Mouse (Mus musculus) CH12.LX (cell line): ENCODE results near the gene Mical3. TPM values are rescaled to one million over a fixed set of nuclear protein-coding genes. Genes with fewer than 3 reads are reported as not detected.
"Not testable (repeated sequence)": the region's sequence is repeated elsewhere in the genome, so short reads cannot be mapped to it uniquely, and the experiment has no call there.

Experiments
- DNase-seq: peaks from one replicate; pipeline ENCODE4 v3.0.0-alpha.2; 2013; ENCODE audit errors: extremely low read depth
- H3K27ac ChIP-seq: 2 replicates; pipeline ENCODE4 v1.5.1; 2012; ENCODE audit warnings: low read depth, mild to moderate bottlenecking, control low read depth, moderate library complexity; ENCODE audit not compliant: insufficient read depth
- H3K27me3 ChIP-seq: replicated peaks from 2 replicates; pipeline ENCODE3; 2012; ENCODE audit warnings: inconsistent platforms
- H3K36me3 ChIP-seq, 2 experiments: replicated peaks in 1 of 2; 2 replicates each; pipeline versions ENCODE3 to v1.6.1; 2012; ENCODE audit warnings: inconsistent platforms in 1 of 2, low read length in 1 of 2, mild to moderate bottlenecking in 1 of 2, mixed read lengths in 1 of 2, moderate library complexity in 1 of 2; ENCODE audit not compliant: control insufficient read depth in 1 of 2, insufficient read depth in 1 of 2
- H3K4me1 ChIP-seq, 2 experiments: 2 replicates each; pipeline ENCODE4 v1.6.1; 2012; ENCODE audit warnings: inconsistent platforms in 1 of 2, moderate library complexity in 1 of 2; ENCODE audit not compliant: insufficient read depth in 2 of 2, control insufficient read depth in 1 of 2
- H3K4me2 ChIP-seq: 2 replicates; pipeline ENCODE4 v1.6.1; 2012; ENCODE audit warnings: low read depth, mild to moderate bottlenecking, control low read depth; ENCODE audit not compliant: poor library complexity, insufficient read depth, severe bottlenecking
- H3K4me3 ChIP-seq, 3 experiments: fragments of 150-350 bp in 1 of 3; sonication (generic) in 1 of 3; replicated peaks in 1 of 3; 2 replicates each; pipeline versions ENCODE3 to v1.5.1; 2011 to 2012; ENCODE audit warnings: low read depth in 2 of 3, low read length in 2 of 3, mild to moderate bottlenecking in 2 of 3, moderate library complexity in 2 of 3, control low read depth in 1 of 3, improper control_type of control experiment in 1 of 3, inconsistent platforms in 1 of 3, mixed read lengths in 1 of 3; ENCODE audit not compliant: poor library complexity in 1 of 3
- H3K79me2 ChIP-seq: replicated peaks from 2 replicates; pipeline ENCODE4 v1.6.1; 2012; ENCODE audit warnings: mild to moderate bottlenecking, moderate library complexity; ENCODE audit not compliant: control insufficient read depth, poor library complexity, insufficient read depth, severe bottlenecking; ENCODE audit errors: extremely low read depth
- H3K9ac ChIP-seq: 2 replicates; pipeline ENCODE4 v1.6.1; 2012; ENCODE audit warnings: low read depth, mild to moderate bottlenecking, control low read depth, moderate library complexity; ENCODE audit not compliant: insufficient read depth
- H3K9me3 ChIP-seq: replicated peaks from 2 replicates; pipeline ENCODE3; 2012; ENCODE audit warnings: low read length, inconsistent platforms, mixed read lengths
- BHLHE40 ChIP-seq: IDR thresholded peaks from 2 replicates; pipeline ENCODE4 v1.6.1; 2011; ENCODE audit warnings: mild to moderate bottlenecking, low read depth, low read length, improper control_type of control experiment
- CHD1 ChIP-seq: IDR thresholded peaks from 2 replicates; pipeline ENCODE4 v1.6.1; 2012; ENCODE audit warnings: low read depth, low read length, improper control_type of control experiment, inconsistent platforms
- CHD2 ChIP-seq: IDR thresholded peaks from 2 replicates; pipeline ENCODE4 v1.6.1; 2011; ENCODE audit warnings: low read length, improper control_type of control experiment
- E2F4 ChIP-seq: IDR thresholded peaks from 2 replicates; pipeline ENCODE4 v1.6.1; 2011; ENCODE audit warnings: low read depth, low read length, improper control_type of control experiment; ENCODE audit not compliant: insufficient replicate concordance
- EP300 ChIP-seq: IDR thresholded peaks from 2 replicates; pipeline ENCODE4 v1.6.1; 2011; ENCODE audit warnings: low read length, improper control_type of control experiment
- ETS1 ChIP-seq: conservative IDR thresholded peaks from 2 replicates; pipeline ENCODE4 v1.6.1; 2012; ENCODE audit warnings: low read depth, mild to moderate bottlenecking, inconsistent platforms, low read length, improper control_type of control experiment, moderate library complexity
- MAFK ChIP-seq: IDR thresholded peaks from 2 replicates; pipeline ENCODE4 v1.6.1; 2011; ENCODE audit warnings: low read length, improper control_type of control experiment; ENCODE audit not compliant: insufficient replicate concordance
- MXI1 ChIP-seq: IDR thresholded peaks from 2 replicates; pipeline ENCODE4 v1.6.1; 2011; ENCODE audit warnings: mild to moderate bottlenecking, low read depth, low read length, improper control_type of control experiment
- MYC ChIP-seq: IDR thresholded peaks from 2 replicates; pipeline ENCODE4 v1.6.1; 2011; ENCODE audit warnings: low read depth, mild to moderate bottlenecking, improper control_type of control experiment, low read length
- NELFE ChIP-seq: IDR thresholded peaks from 2 replicates; pipeline ENCODE4 v1.6.1; 2011; ENCODE audit warnings: low read depth, low read length, improper control_type of control experiment
- PAX5 ChIP-seq: IDR thresholded peaks from 2 replicates; pipeline ENCODE4 v1.6.1; 2012; ENCODE audit warnings: low read length, inconsistent platforms, mixed read lengths
- POLR2AphosphoS2 ChIP-seq: IDR thresholded peaks from 2 replicates; pipeline ENCODE4 v1.6.1; 2011; ENCODE audit warnings: low read depth, low read length, improper control_type of control experiment
- SIN3A ChIP-seq: IDR thresholded peaks from 2 replicates; pipeline ENCODE4 v1.6.1; 2012; ENCODE audit warnings: low read length, improper control_type of control experiment, inconsistent platforms
- SMC3 ChIP-seq: IDR thresholded peaks from 2 replicates; pipeline ENCODE4 v1.6.1; 2011; ENCODE audit warnings: low read depth, low read length, improper control_type of control experiment
- TCF12 ChIP-seq: IDR thresholded peaks from 2 replicates; pipeline ENCODE4 v1.6.1; 2014; ENCODE audit warnings: low read depth, mild to moderate bottlenecking, inconsistent platforms, low read length, improper control_type of control experiment
- ZNF384 ChIP-seq: IDR thresholded peaks from 2 replicates; pipeline ENCODE4 v1.6.1; 2012; ENCODE audit warnings: low read depth, low read length, improper control_type of control experiment, inconsistent platforms
- dilution Hi-C: fragments of 300-500 bp; cut with MboI; formaldehyde crosslinking; loops from 2 replicates; pipeline ENCODE4 v1.14.3; 2020; ENCODE audit warnings: low sequenced_read_pairs; ENCODE audit not compliant: extremely low pct_unique_long_range_greater_than_20kb, extremely low pct_ligation_motif_present
- in situ Hi-C: fragments of 300-500 bp; cut with MboI; formaldehyde crosslinking; loops from 3 replicates; pipeline ENCODE4 v1.14.3; 2019; ENCODE audit warnings: low sequenced_read_pairs, low pct_ligation_motif_present, low pct_unique_long_range_greater_than_20kb, mixed read lengths
- polyA plus RNA-seq: library from polyadenylated mRNA; unstranded; fragments of >175 nt; gene quantifications from 2 replicates; pipeline ENCODE4 v1.2.1, GENCODE M21; 2012; ENCODE audit warnings: low read depth; ENCODE audit not compliant: insufficient read length
- total RNA-seq, 2 experiments: library from RNA; depleted of rRNA; stranded (reverse); fragments of 300-350 nt in 1 of 2; fragments of >200 nt in 1 of 2; gene quantifications; 2 replicates each; pipeline ENCODE4 v1.2.3; 2012 to 2014

Gene Mical3
- total and polyA plus RNA-seq, 3 experiments: 10.2 to 56.3 (median 26.8) TPM

DNA sequence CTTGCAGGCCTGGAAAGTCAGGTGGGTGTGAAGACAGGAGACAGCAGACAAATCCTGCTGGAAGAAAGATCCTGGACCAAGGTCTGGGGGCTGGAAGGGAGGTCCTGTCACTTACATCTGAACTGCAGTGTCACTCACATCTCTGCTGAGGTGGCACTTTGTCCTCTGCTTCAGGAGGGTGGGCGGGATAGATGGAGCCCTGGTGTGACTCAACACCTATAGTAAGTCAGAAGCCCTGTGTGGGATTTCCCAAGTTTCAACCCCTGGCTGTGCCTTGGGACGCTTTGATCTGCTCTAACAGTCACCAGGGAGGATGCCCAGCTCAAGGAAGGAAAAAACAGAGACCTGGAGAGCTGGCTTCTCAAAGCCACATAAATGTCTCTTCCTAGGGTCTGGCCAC, 203.9 kb downstream of the Mical3 start:
- Histone ChIP-seq H3K4me3 (no peak overlapping the region), H3K27me3 (no peaks in the 10 kb centered on the region), H3K9ac (no peak overlapping the region), H3K4me2 (no peak overlapping the region), H3K27ac (no peak overlapping the region), H3K79me2 (no peaks in the 10 kb centered on the region), H3K36me3 (no peaks in the 10 kb centered on the region), H3K9me3 (peaks cover 7% of the 10 kb centered on the region), H3K4me1 (peaks cover 27 to 62% of the 10 kb centered on the region in 2 experiments)
- dilution Hi-C loops: no loop called here
- TF ChIP-seq MXI1 (no peak), CHD1 (no peak), PAX5 (no peak), MAFK (peak; percentile 72)
- DNase-seq: no peak
- in situ Hi-C loops: no loop called here

DNA sequence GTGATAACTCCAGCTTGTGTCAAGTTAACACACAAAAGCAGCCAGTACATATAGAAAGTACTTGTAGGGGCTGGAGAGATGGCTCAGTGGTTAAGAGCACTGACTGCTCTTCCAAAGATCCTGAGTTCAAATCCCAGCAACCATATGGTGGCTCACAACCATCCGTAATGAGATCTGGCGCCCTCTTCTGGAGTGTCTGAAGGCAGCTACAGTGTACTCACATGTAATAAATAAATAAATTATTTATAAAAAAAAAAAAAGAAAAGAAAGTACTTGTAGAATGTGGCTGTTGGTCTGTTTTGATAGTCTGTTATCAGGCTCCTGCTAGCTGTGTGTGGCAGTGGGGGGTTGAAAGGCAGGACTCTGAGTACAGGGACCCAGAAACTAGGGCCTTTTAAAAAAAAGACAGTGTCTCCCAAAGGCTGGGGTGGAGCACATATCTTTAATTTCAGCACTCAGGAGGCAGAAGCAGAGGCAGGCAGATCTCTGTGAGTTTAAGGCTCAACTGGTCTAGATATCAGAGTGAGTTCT, 205.9 kb downstream of the Mical3 start:
- not testable (repeated sequence) for DNase-seq, H3K36me3 ChIP-seq, H3K27ac ChIP-seq
- peak; percentile 32; the same call in 1 of the 2 replicates for TF ChIP-seq ZNF384
- TF ChIP-seq, all 38 proteins: peak for 1; not testable (repeated sequence) for 37
- H3K4me2 ChIP-seq, H3K4me3 ChIP-seq, in situ Hi-C loops, H3K27me3 ChIP-seq, dilution Hi-C loops, H3K79me2 ChIP-seq, H3K9ac ChIP-seq: not testable (repeated sequence)
- H3K9me3 ChIP-seq: peaks cover 18% of the 10 kb centered on the region
- peaks cover 12 to 43% of the 10 kb centered on the region in 2 experiments for H3K4me1 ChIP-seq

DNA sequence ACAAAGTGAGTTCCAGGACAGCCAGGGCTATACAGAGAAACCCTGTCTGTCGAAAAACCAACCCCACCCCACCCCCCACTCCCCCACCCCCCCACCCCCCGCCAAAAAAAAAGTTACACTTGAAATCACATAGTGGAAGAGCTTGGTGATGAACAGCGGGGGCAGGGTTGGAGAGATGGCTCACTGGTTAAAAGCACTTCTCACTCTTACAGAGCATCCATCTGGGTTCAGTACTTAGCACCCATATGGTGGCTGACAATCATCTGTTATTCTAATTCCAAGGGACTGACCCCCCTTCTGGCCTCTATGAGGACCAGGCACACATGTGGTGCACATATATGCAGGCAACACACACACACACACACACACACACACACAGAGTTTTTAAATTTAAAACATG, 212.8 kb downstream of the Mical3 start:
- H3K4me1 ChIP-seq: peaks cover 4 to 35% of the 10 kb centered on the region in 2 experiments
- dilution Hi-C loops: no loop called here
- no peaks in the 10 kb centered on the region for H3K27me3 ChIP-seq
- no peak overlapping the region for H3K4me3 ChIP-seq
- in situ Hi-C loops: no loop called here
- peaks cover 0 to 7% of the 10 kb centered on the region in 2 experiments for H3K36me3 ChIP-seq
- peak; percentile 68 for DNase-seq
- H3K79me2 ChIP-seq: peaks cover 18% of the 10 kb centered on the region
- H3K4me2 ChIP-seq: peak overlapping the region; percentile 48; the same call in 1 of the 2 replicates
- H3K9ac ChIP-seq: peak overlapping the region; percentile 38; the same call in 1 of the 2 replicates
- H3K27ac ChIP-seq: no peak overlapping the region
- no peak for TF ChIP-seq E2F4
- TF ChIP-seq NELFE: no peak
- 0 out of 2 replicates have a peak, but pooled peaks have one; percentile 15 for TF ChIP-seq TCF12
- TF ChIP-seq ETS1: peak; percentile 50
- TF ChIP-seq SMC3: no peak
- TF ChIP-seq MYC: peak; percentile 50; the same call in 1 of the 2 replicates
- peak; percentile 58; the same call in 1 of the 2 replicates for TF ChIP-seq CHD2
- 0 out of 2 replicates have a peak, but pooled peaks have one; percentile 24 for TF ChIP-seq EP300
- 0 out of 2 replicates have a peak, but pooled peaks have one; percentile 43 for TF ChIP-seq MXI1
- no peak for TF ChIP-seq BHLHE40
- TF ChIP-seq POLR2AphosphoS2: no peak
- TF ChIP-seq MAFK: no peak
- 0 out of 2 replicates have a peak, but pooled peaks have one; percentile 56 for TF ChIP-seq SIN3A
- TF ChIP-seq ZNF384: no peak; the same call in 1 of the 2 replicates
- TF ChIP-seq, all 38 proteins: peak for 7
- peaks cover 18% of the 10 kb centered on the region for H3K9me3 ChIP-seq
